Mouse (Mus musculus) thymus, postnatal 36 days (tissue): ENCODE data around the gene Atp6v1g1.

Experiments used
- DNase-seq, 2 experiments: peaks; one replicate each; pipeline ENCODE4 v3.0.0; 2022; ENCODE audit warnings: mixed read lengths in 2 of 2

Gene Atp6v1g1

GRCm38 (mm10) chr4:63544494-63545230 is at the start of gene Atp6v1g1:
Gene Atp6v1g1 (plus strand): TSS chr4:63544772.
- peak; percentile 96 to 97 for DNase-seq

GRCm38 (mm10) chr4:63494967-63495914 is 49.3 kb upstream of the Atp6v1g1 start:
- peak; percentile 73 to 81 for DNase-seq

- peak; percentile 81 to 90 for DNase-seq
These were observed 48.7 kb upstream of the Atp6v1g1 start, which contains the start of gene Whrn for GRCm38 (mm10) chr4:63495915-63496278. Gene Whrn (minus strand): TSS chr4:63495991.

GRCm38 (mm10) chr4:63496312-63496711 is 48.3 kb upstream of the Atp6v1g1 start:
- no peak for DNase-seq

- no peak for DNase-seq
These were observed 46.2 kb upstream of the Atp6v1g1 start for GRCm38 (mm10) chr4:63498346-63498745.

GRCm38 (mm10) chr4:63501050-63501449 is 43.5 kb upstream of the Atp6v1g1 start:
- no peak for DNase-seq

- no peak for DNase-seq
These were observed 40.6 kb upstream of the Atp6v1g1 start for GRCm38 (mm10) chr4:63503949-63504348.

- no peak for DNase-seq
These were observed 37.1 kb upstream of the Atp6v1g1 start for GRCm38 (mm10) chr4:63507478-63507877.

GRCm38 (mm10) chr4:63508232-63508631 is 36.3 kb upstream of the Atp6v1g1 start:
- DNase-seq, result peak; percentile 81 to 87

- DNase-seq, result no peak
These were observed 31.7 kb upstream of the Atp6v1g1 start for GRCm38 (mm10) chr4:63512921-63513320.

GRCm38 (mm10) chr4:63514454-63514984 is 30.1 kb upstream of the Atp6v1g1 start:
- no peak for DNase-seq

GRCm38 (mm10) chr4:63515021-63515420 is 29.6 kb upstream of the Atp6v1g1 start:
- DNase-seq, result no peak

GRCm38 (mm10) chr4:63521813-63522419 is 22.7 kb upstream of the Atp6v1g1 start:
- no peak for DNase-seq

- DNase-seq, result no peak
These were observed 19.1 kb upstream of the Atp6v1g1 start for GRCm38 (mm10) chr4:63525514-63525913.

- no peak for DNase-seq
These were observed 15.6 kb upstream of the Atp6v1g1 start for GRCm38 (mm10) chr4:63528946-63529345.

- DNase-seq, result no peak
These were observed 14.2 kb upstream of the Atp6v1g1 start for GRCm38 (mm10) chr4:63530409-63530808.

- DNase-seq, result no peak
These were observed 7.0 kb upstream of the Atp6v1g1 start for GRCm38 (mm10) chr4:63537602-63538001.

GRCm38 (mm10) chr4:63542209-63542608 is 2.4 kb upstream of the Atp6v1g1 start:
- no peak for DNase-seq

- DNase-seq, result peak; percentile 19 to 59
These were observed 652 bp upstream of the Atp6v1g1 start for GRCm38 (mm10) chr4:63543746-63544493.

GRCm38 (mm10) chr4:63545231-63545958 is 823 bp downstream of the Atp6v1g1 start:
- DNase-seq, result no peak

GRCm38 (mm10) chr4:63546441-63547055 is 2.0 kb downstream of the Atp6v1g1 start:
- DNase-seq, result no peak
